Mouse (Mus musculus) Muller cell, postnatal 12 days (primary cell): ENCODE data around the gene Chrm2.

Experiments
- DNase-seq: peaks from one replicate; pipeline ENCODE4 v3.0.0-alpha.2; 2015; ENCODE audit errors: inconsistent ontology term

The Chrm2 gene

DNA sequence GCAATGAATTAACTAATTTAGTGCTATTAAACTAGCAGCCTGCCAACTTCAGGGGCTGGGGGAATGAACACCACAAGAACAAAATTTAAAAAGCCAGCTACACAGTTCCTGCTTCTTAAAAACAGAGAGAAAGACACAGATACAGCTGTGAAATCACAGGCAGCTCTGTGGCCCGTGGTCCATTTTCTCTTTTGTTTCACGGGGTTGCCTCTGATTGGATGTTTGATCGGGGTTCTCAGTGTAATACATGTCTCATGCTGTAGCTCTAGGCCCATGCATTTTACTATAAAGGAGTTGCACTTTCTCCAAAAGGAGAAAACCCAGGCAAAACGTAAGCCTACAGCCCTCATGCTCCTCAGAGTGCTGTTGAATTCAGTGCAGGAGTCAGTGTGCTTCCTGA lies 128.6 kb downstream of the Chrm2 start:
- no peak for DNase-seq

DNA sequence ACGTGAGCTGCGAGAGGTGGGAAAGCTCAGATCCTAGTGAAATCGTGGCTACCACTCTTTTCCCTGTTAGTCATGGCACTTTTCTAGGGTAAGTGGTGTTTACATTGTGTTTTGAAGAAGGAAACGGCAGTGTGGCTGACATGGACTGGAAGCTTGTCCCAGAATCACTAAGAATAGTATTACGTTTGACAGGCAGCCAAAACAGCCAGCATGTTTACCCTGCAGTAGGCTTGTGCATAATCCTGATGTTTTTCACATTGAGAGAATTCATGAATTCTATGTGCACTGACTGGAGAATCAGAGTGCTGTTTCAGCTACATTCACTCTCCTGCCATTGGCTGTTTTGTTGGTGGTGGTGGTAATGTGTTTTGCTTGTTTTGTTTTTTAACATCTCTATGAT lies 129.4 kb downstream of the Chrm2 start:
- no peak for DNase-seq

DNA sequence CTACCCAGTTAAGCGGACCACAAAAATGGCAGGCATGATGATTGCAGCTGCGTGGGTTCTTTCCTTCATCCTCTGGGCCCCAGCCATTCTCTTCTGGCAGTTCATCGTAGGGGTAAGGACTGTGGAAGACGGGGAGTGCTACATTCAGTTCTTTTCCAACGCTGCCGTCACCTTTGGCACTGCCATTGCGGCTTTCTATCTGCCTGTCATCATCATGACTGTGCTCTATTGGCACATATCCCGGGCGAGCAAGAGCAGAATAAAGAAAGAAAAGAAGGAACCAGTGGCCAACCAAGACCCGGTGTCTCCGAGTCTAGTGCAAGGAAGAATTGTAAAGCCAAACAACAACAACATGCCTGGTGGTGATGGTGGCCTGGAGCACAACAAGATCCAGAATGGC lies 135.7 kb downstream of the Chrm2 start:
- DNase-seq, result no peak

DNA sequence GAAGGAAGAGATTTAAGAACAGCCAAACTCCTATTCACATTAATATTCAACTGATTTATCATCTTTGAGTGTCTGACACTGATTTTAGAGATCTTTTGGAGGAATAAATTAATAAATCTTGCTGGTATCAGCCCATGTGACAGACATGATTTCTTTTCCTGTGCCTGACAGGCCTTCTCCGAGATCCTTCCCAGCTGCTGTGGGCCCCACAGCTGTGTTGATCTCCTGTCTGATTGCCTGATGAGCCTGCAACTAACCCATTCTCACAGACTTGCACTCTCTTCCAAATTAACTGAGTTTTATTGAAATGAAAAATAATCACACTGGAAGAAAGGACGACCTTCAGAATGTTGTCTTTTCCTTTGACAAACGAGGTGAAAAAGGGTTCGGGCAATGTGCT lies 140.6 kb downstream of the Chrm2 start:
- no peak for DNase-seq

DNA sequence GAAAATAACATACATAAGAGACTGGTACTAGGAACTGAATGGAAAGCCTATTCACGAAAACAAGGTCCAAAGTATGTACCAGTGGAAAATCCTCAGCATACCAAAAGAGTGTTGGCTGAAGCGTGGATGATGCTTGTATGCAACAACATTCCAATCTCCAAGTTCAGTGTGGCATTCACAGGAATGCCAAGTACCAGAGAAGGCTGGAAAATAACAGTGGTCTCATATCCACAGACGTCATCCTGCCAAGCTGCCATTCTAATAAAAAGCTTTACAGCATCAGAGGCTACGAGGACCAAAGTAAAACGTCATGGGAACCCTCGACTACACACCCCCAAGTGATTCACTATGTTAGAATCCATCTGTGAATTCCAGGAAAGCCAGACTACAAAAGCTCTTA lies 153.4 kb downstream of the Chrm2 start:
- peak; percentile 92 for DNase-seq

DNA sequence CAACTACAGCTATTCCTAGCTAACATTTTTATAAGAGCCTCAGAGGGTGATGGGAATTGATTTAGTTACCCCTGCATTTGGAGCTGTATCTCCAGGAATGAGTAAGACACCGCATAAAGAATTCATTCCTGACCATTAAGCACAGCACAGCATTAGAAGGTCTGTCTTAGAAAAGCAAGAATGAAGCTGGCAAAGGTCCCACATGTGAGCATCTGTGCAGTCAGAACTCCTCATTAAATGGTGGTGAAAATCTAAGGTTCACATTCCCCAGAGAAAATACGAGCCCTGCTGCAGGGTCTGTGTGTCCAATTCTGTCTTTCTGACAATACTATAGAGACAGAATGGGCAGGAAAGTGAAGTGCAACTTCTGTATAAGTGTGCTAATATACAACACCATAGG lies 179.0 kb downstream of the Chrm2 start:
- no peak for DNase-seq
